Mouse (Mus musculus) left cerebral cortex, postnatal 25 days (tissue): Measurements from ENCODE around the gene Skp1a. TPM values are rescaled to one million over a fixed set of nuclear protein-coding genes. Genes with fewer than 3 reads are reported as not detected.

Experiments
- DNase-seq, 2 experiments: peaks; one replicate each; pipeline ENCODE4 v3.0.0; 2022; ENCODE audit warnings: low spot score in 2 of 2, mixed read lengths in 1 of 2
- intact Hi-C: fragments of 180-260 bp; cut with DNase I; formaldehyde crosslinking; loops from one replicate; pipeline ENCODE4 v1.15.1; 2025
- total RNA-seq, 2 experiments: library from RNA; stranded (reverse); gene quantifications; 2 replicates each; pipeline ENCODE4 v1.2.3; 2021

Gene Skp1a
- total RNA-seq, 2 experiments from 2014 or later: 480 to 513 TPM

- no peak for DNase-seq
- intact Hi-C loops: no loop called here
Observed at GRCm38 (mm10) chr11:52275366-52275765, 43.6 kb downstream of the Skp1a start.

DNA sequence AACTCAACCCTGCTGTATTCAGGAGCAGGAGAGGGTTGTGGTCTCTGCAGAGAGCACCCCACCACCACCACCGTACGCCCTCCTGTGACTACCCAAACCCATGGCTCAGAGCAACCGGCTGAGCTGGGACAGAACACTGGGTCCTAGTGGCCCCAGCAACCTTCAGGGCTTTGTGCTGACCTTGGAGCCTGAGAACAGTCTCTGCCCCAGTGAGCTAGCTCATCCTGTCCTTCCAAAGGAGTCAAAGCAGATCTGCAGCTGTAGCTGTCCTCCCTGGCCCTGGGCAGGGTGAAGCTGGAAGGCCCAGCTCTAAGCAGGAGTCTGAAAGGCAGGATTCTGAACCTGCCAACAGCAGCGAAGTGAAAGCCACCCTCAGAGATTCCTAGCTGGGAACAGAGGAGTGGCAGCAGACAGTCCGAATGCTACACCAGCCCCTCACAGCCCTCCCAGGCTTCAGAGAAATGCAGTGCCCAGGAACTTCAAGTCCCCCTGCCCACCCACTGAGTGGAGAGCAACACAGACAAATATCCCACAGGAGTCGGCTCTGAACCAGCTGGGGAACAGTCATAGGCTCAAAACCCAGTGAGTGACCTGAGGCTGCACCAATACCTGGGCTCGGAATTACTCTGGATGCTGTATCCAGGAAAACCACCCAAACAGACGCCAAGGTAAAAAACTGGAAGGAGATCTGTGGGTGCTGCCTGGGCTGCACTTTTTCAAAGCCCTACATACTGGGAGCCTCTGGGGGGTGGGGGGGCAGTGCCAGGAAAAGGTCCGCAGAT lies 44.2 kb downstream of the Skp1a start:
- DNase-seq: peak in 1 of 2 experiments; percentile 61
- intact Hi-C loops: no loop called here

GRCm38 (mm10) chr11:52276961-52277391 lies 45.2 kb downstream of the Skp1a start:
- intact Hi-C loops: no loop called here
- no peak for DNase-seq

- intact Hi-C loops: no loop called here
- no peak for DNase-seq
Observed at GRCm38 (mm10) chr11:52277433-52278150, 45.8 kb downstream of the Skp1a start.

DNA sequence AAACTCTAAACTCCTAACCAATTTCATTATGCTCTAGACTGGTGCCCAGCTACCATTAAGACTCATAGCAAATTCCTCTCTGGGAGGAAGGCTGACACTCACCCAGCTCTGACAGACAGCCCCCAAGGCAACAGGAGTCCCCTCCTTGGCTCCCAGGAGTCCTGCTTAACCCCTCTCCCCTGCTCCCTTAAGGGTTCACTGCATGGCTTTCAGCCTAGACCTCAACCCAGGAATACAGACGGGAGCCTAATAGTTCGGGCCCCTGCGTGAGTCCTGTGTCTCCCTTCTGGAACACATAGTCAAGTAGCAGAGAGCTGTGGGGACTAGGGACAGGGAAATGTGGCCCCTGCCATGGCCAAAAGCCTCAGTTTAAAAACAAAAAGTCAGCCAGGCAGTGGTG lies 46.4 kb downstream of the Skp1a start:
- no peak for DNase-seq
- intact Hi-C loops: no loop called here

DNA sequence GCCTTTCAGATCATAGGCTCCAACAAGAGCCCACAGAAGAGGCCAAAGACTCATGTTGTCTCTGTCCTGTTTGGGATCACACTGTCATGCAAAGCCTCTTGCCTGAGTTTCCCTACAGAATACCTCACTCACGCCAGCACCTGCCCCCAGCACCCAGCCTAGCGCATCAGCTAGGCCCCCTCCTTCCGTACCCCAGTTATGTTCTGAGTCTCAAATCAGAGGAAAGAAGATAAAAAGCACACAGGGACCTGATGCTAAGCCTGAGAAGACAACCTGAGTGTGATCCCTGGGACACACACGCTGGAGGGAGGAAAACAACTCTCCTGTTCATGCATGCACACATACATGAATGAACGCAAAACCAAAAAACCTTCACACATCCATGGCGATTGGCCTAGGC lies 47.2 kb downstream of the Skp1a start:
- intact Hi-C loops: no loop called here
- DNase-seq: no peak

- intact Hi-C loops: no loop called here
- no peak for DNase-seq
Observed at GRCm38 (mm10) chr11:52279611-52280145, 47.9 kb downstream of the Skp1a start.

DNA sequence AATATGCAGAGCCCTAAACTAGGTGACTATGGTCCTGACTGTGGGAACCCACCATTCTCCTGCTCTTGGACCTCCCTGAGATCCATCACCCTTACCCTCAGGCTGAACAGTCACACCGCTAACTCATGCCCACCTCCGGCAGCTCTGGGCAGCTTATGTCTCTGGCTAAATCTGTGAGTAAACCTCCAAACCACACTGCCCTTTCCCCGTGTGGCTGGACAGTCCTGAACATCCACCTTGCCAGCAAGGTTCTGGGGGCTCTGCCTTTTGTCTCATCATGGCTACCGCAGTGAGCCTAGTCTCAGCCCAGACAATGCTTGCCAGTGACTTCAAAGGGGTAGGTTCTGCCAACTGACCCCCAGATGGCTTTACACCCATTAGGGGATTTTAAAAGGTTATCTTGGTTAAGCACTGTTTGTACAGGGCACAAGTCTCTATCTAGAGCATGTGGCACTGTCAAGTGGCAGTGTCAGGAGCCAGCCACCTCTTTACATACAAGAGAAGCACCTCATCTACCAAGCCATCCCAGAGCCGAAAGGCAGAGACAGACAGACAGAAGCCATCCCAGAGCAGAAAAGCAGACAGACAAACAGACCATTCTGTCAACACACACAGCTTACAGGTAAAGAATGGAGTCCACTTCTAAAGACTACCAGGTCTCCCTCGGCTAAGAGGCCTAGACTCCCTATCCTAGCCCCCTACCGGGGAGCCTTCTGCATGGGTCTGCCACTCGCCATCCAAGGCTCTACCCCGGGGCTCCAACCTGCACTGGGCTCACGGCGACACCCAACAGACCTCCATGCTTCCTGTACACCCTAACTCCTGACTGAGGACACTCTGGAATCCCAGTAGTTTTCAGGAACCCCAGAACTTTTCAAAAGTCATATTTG lies 49.0 kb downstream of the Skp1a start:
- intact Hi-C loops: no loop called here
- no peak for DNase-seq

DNA sequence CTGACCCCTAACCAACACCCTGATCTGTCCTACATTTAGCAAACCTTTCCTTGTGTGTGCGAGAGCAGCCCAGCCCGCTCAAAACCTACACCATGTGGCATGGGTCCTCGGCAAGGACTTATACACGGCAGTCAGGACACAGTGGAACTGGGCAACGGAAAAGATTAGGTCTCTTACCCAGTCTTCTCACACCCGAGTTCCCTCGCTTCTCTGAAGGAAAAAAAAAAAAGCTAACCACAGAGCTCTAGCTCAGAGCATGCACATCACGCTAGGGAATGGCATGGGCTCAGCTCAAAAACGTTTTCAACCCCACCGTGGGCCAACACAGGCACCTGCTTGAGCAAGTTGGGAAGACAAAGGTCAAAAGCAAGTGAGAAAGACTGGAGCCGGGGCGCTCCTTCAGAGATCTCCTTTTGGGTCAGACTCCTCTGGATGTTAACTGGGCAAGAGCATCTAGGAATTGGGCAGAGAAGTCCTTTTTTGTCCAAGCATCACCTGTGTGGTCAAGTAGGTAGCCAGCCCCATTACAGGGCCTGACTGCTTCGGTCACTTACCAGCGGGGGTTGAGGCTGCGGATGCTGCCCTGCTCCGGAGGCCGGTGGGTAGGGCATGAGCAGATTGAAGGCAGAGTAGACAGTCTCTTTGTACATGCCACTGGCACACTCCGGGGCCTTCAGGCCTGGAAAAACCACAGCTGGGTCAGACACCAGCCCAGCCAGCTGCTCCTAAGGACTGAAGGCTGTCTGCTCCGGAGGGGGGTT lies 50.0 kb downstream of the Skp1a start:
- intact Hi-C loops: no loop called here
- DNase-seq: no peak

GRCm38 (mm10) chr11:52282420-52282773 lies 50.6 kb downstream of the Skp1a start:
- no peak for DNase-seq
- intact Hi-C loops: no loop called here

DNA sequence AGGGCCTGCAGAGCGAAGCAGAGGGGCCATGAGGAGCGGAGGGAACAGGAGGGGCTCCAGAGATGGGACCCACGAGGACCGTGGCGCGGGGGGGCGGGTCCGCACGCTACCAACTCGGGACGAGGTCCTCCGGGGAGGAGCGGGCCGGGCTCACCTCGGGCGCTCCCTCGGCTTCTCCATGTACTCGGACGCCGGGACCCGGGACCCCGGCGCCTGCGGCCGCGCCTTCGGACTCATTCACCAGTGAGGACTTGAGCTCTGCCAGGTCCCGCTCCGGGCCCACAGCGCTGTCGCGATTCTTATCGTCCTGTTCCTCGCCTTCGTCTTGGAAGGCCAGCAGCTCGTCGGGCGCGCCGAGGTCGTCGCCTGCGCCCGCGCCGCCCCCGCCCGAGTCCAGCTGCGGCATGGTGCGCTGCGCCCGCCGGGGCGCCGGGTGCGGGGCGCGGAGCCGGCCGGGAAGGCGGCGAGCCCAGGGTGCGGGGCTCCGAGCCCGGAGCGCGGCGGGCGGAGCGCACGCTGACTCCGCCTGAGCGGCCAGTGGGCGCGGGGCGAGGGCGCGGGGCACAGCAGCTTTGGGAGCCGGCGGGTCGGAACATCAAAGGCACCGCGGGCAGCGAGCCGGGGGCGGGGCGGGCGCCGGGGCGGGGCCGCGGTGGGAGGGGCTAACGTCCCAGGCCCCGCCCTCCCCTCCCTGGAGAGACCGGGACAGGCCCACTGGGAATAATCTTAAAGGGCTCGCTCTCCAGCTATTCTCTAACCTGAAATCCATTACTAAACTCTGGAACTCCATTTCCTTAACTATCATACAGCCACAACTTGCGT lies 51.2 kb downstream of the Skp1a start, which contains the start of gene Tcf7:
TSS of gene Tcf7 (minus strand) at position 241 of the 822 bp plus-strand sequence.
- peak; percentile 34 to 42 for DNase-seq
- intact Hi-C loops: no loop called here

GRCm38 (mm10) chr11:52283596-52284571 lies 52.1 kb downstream of the Skp1a start:
- intact Hi-C loops: no loop called here
- DNase-seq: peak in 1 of 2 experiments; percentile 23

- intact Hi-C loops: no loop called here
- DNase-seq: no peak
Observed at GRCm38 (mm10) chr11:52286301-52286957, 54.6 kb downstream of the Skp1a start.

GRCm38 (mm10) chr11:52286958-52287305 lies 55.1 kb downstream of the Skp1a start:
- intact Hi-C loops: no loop called here
- no peak for DNase-seq

DNA sequence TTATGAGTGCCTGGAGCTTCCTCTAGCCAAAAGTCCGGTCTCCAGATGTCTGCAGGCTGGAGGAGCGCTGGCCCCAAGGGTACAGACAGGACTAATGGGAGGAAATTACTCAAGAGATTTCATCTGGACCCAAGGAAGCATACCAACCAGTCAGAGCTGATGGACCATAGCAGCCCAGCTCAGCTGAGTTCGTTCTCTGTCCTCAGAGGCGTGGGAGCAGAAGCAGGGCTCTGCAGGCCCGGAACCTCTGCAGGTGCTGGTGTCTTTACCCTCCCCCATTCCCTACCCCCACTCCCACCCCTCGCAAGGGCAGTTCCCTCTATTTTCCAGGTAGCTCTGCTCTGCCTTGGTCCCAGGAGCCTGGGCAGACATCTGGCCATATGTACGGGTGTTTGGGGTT lies 60.6 kb downstream of the Skp1a start:
- intact Hi-C loops: no loop called here
- no peak for DNase-seq

GRCm38 (mm10) chr11:52292894-52293293 lies 61.1 kb downstream of the Skp1a start:
- intact Hi-C loops: no loop called here
- DNase-seq: no peak

GRCm38 (mm10) chr11:52294103-52294502 lies 62.3 kb downstream of the Skp1a start:
- DNase-seq: no peak
- intact Hi-C loops: no loop called here
